Comparison of ENCODE assay signal across 27 mouse cellular contexts in the genomic region with DNA sequence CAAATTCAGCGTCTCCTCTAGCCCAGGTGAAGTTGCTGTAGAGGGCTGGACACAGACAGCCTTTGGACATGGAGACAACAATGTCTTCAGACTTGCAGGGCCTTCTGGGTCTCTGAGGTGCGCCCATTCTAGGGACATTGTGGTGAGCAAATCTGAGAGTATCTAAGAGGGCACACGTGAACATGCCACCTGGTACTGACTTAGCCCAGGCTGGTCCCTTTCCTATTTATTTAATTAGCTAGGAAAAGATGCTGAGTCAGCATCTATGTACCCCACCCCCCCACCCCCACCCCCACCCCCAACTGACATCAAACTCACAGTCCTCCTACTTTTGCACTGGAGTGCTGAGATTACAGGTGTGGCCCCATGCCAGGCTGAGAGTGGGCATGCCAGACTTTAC.
"Had no signal": no experiment of that assay in that cellular context is flagged by ENCODE, and none has a peak within 500 bp of the region (broad histone marks: within the 10 kb centered on the region; RNA-seq: fewer than 3 reads in every experiment).

No protein-coding gene starts in this region.

- H3K4me1 ChIP-seq: embryonic facial prominence, embryonic 12.5 days; embryonic facial prominence, embryonic 15.5 days had no signal

- H3K4me3 ChIP-seq: embryonic facial prominence, embryonic 10.5 days; embryonic facial prominence, embryonic 12.5 days; embryonic facial prominence, embryonic 13.5 days; embryonic facial prominence, embryonic 15.5 days; erythroblast, embryonic 14.5 days; forebrain, embryonic 10.5 days; forebrain, embryonic 12.5 days; forebrain, embryonic 13.5 days; forebrain, embryonic 15.5 days; gastrocnemius, adult 2 months; heart, adult 2 months had no signal

- H3K27me3 ChIP-seq: embryonic facial prominence, embryonic 12.5 days; embryonic facial prominence, embryonic 13.5 days; embryonic facial prominence, embryonic 15.5 days; forebrain, embryonic 13.5 days; forebrain, embryonic 15.5 days had no signal

- H3K4me2 ChIP-seq: embryonic facial prominence, embryonic 12.5 days; embryonic facial prominence, embryonic 13.5 days; embryonic facial prominence, embryonic 15.5 days; forebrain, embryonic 12.5 days; forebrain, embryonic 13.5 days; forebrain, embryonic 15.5 days had no signal

- H3K9ac ChIP-seq: embryonic facial prominence, embryonic 12.5 days; embryonic facial prominence, embryonic 13.5 days; embryonic facial prominence, embryonic 15.5 days; forebrain, embryonic 12.5 days; forebrain, embryonic 13.5 days; forebrain, embryonic 15.5 days; forebrain, postnatal 0 days had no signal

- ATAC-seq: forebrain, embryonic 13.5 days; forebrain, embryonic 14.5 days; forebrain, embryonic 15.5 days; forebrain, embryonic 16.5 days; forebrain, postnatal 0 days had no signal

- H3K27ac ChIP-seq: embryonic facial prominence, embryonic 10.5 days; embryonic facial prominence, embryonic 12.5 days; embryonic facial prominence, embryonic 13.5 days; embryonic facial prominence, embryonic 15.5 days; forebrain, embryonic 10.5 days; forebrain, embryonic 12.5 days; forebrain, embryonic 13.5 days; forebrain, embryonic 15.5 days; gastrocnemius, adult 2 months; heart, adult 2 months had no signal

- DNase-seq: cerebellum, adult 9-10 months; cerebellum, adult 9-11 months; cerebellum, postnatal 10 days; cerebellum, postnatal 14 days; cerebellum, postnatal 25 days; cerebellum, postnatal 36 days; embryo, embryonic 11 days; forebrain, postnatal 0 days; gastrocnemius, adult 2 months; gastrocnemius, postnatal 10 days; gastrocnemius, postnatal 14 days; gastrocnemius, postnatal 25 days; gastrocnemius, postnatal 36 days; heart, adult 11 months; heart, adult 18-20 months; heart, adult 2 months had no signal

- H3K9me3 ChIP-seq: embryonic facial prominence, embryonic 10.5 days; embryonic facial prominence, embryonic 12.5 days; embryonic facial prominence, embryonic 13.5 days; embryonic facial prominence, embryonic 15.5 days; forebrain, embryonic 10.5 days; forebrain, embryonic 12.5 days; forebrain, embryonic 13.5 days; forebrain, embryonic 15.5 days had no signal

- H3K36me3 ChIP-seq: embryonic facial prominence, embryonic 10.5 days; embryonic facial prominence, embryonic 12.5 days; embryonic facial prominence, embryonic 13.5 days; embryonic facial prominence, embryonic 15.5 days; forebrain, embryonic 10.5 days; forebrain, embryonic 12.5 days; forebrain, embryonic 15.5 days had no signal
